Mouse (Mus musculus) small intestine, adult 2 months (tissue): ENCODE results near the gene Nfix.

Source experiments
- CTCF ChIP-seq: fragments of 200-500 bp; IDR thresholded peaks from 2 replicates; pipeline ENCODE4 v1.5.1; 2012; ENCODE audit warnings: low read depth, mild to moderate bottlenecking, control low read depth, inconsistent platforms, low read length, moderate library complexity, mixed read lengths; ENCODE audit not compliant: insufficient replicate concordance, insufficient read length; ENCODE audit errors: extremely low read depth
- POLR2A ChIP-seq: fragments of 200-500 bp; IDR thresholded peaks from 2 replicates; pipeline ENCODE4 v1.6.1; 2012; ENCODE audit warnings: low read depth, mild to moderate bottlenecking, control low read depth, inconsistent platforms, low read length, moderate library complexity

- TF ChIP-seq CTCF = no peak
- TF ChIP-seq POLR2A = no peak
Measured at GRCm38 (mm10) chr8:84775621-84776113, 24.5 kb downstream of the Nfix start.
